Mouse (Mus musculus) intestine, postnatal 0 days (tissue): ENCODE measurements at regions not wholly inside any gene's neighbourhood (a gene's known extent, or its start where the extent isn't known, plus 50 kb on each side); places are given as distances from the start of the nearest gene placed in this dataset.

Experiments
- ATAC-seq: fragments of 200-750 bp; cut with Nextera tagmentation; 2 replicates; pipeline ENCODE4 v1.8.0; 2017; ENCODE audit warnings: mild to moderate bottlenecking, moderate TSS enrichment, moderate library complexity
- H3K27ac ChIP-seq: fragments of 300-500 bp; sonication (generic); 2 replicates; pipeline ENCODE4 v1.5.1; 2014; ENCODE audit warnings: mild to moderate bottlenecking, low read depth, low read length, moderate library complexity
- H3K27me3 ChIP-seq: fragments of 300-500 bp; sonication (generic); replicated peaks from 2 replicates; pipeline ENCODE4 v1.6.1; 2014; ENCODE audit warnings: low read length, mixed read lengths; ENCODE audit not compliant: control insufficient read depth, insufficient read depth
- H3K36me3 ChIP-seq: fragments of 300-500 bp; sonication (generic); 2 replicates; pipeline ENCODE4 v1.6.1; 2014; ENCODE audit warnings: mild to moderate bottlenecking, moderate library complexity; ENCODE audit not compliant: control insufficient read depth, insufficient read depth
- H3K4me1 ChIP-seq: fragments of 300-500 bp; sonication (generic); replicated peaks from 2 replicates; pipeline ENCODE4 v1.6.1; 2014; ENCODE audit warnings: antibody characterized with exemption, low read length, mixed read lengths; ENCODE audit not compliant: control insufficient read depth, insufficient read depth
- H3K4me2 ChIP-seq: fragments of 300-500 bp; sonication (generic); replicated peaks from 2 replicates; pipeline ENCODE4 v1.6.1; 2014; ENCODE audit warnings: low read depth, mild to moderate bottlenecking, moderate library complexity
- H3K4me3 ChIP-seq: fragments of 300-500 bp; sonication (generic); 2 replicates; pipeline ENCODE4 v1.5.1; 2014; ENCODE audit warnings: low read depth, low read length
- H3K9ac ChIP-seq: fragments of 300-500 bp; sonication (generic); 2 replicates; pipeline ENCODE4 v1.6.1; 2014; ENCODE audit warnings: mild to moderate bottlenecking, low read depth, low read length
- H3K9me3 ChIP-seq: fragments of 300-500 bp; sonication (generic); 2 replicates; pipeline ENCODE4 v1.6.1; 2016; ENCODE audit warnings: mixed run types; ENCODE audit not compliant: control insufficient read depth
- CTCF ChIP-seq: sonication (generic); IDR thresholded peaks from 2 replicates; pipeline ENCODE4 v1.5.1; 2016; ENCODE audit warnings: low read depth, mild to moderate bottlenecking, control low read depth, antibody characterized with exemption, moderate library complexity
- WGBS: fragments of 180-500 bp; shearing (Covaris S2); extraction: QIAGEN DNeasy Blood & Tissue Kit; methylation state at CpG from one replicate; pipeline ENCODE4 v1.1.7; 2014; 5-methylcytosine and 5-hydroxymethylcytosine counted together

GRCm38 (mm10) chr16:5625159-5625558, 260.0 kb upstream of the Rbfox1 start:
- no peak for ATAC-seq
- no peak for TF ChIP-seq CTCF
- 38% methylated on average over 3 of the region's 3 CpGs for WGBS

GRCm38 (mm10) chr16:5620566-5620965, 264.6 kb upstream of the Rbfox1 start:
- Histone ChIP-seq H3K27ac (no peak overlapping the region), H3K27me3 (no peaks in the 10 kb centered on the region), H3K9ac (no peak overlapping the region), H3K9me3 (no peaks in the 10 kb centered on the region), H3K4me2 (no peak overlapping the region), H3K36me3 (no peaks in the 10 kb centered on the region), H3K4me3 (no peak overlapping the region), H3K4me1 (no peaks in the 10 kb centered on the region)
- 93% methylated on average over 3 of the region's 3 CpGs for WGBS
- no peak for TF ChIP-seq CTCF
- ATAC-seq = no peak

More at GRCm38 (mm10) chr16:5625159-5625558, 260.0 kb upstream of the Rbfox1 start:
- no peaks in the 10 kb centered on the region for H3K9me3 ChIP-seq
- H3K4me2 ChIP-seq = no peak overlapping the region
- no peaks in the 10 kb centered on the region for H3K36me3 ChIP-seq
- no peaks in the 10 kb centered on the region for H3K4me1 ChIP-seq
- H3K27ac ChIP-seq = no peak overlapping the region
- H3K4me3 ChIP-seq = no peak overlapping the region
- no peak overlapping the region for H3K9ac ChIP-seq
- H3K27me3 ChIP-seq = no peaks in the 10 kb centered on the region

- Histone ChIP-seq H3K36me3 (no peaks in the 10 kb centered on the region), H3K27me3 (no peaks in the 10 kb centered on the region), H3K4me1 (no peaks in the 10 kb centered on the region), H3K4me2 (no peak overlapping the region), H3K9me3 (no peaks in the 10 kb centered on the region), H3K27ac (no peak overlapping the region), H3K9ac (no peak overlapping the region), H3K4me3 (no peak overlapping the region)
- ATAC-seq = no peak
- 69% methylated on average over 5 of the region's 5 CpGs for WGBS
- no peak for TF ChIP-seq CTCF
These were observed 268.8 kb upstream of the Rbfox1 start for GRCm38 (mm10) chr16:5616356-5616755.

DNA sequence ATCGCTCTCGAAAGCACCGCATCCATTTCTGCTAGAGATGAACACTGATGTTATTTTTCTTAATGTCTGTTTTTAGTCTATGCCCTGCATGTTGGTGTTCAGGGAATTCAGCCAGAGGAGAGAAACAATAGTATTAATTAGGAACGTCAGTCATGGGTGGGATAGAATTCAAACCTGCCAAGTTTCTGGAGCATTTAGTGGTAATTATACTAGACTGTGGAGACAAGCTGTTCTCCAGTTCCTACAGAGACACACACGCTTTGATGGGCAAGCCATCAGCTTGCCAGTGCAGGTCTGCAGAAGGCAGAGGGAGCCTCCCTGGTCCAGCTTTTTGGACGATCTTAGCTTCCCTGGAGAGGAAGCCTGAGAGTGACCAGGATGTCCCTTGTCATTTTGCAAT, 289.8 kb upstream of the Rbfox1 start:
- no peak overlapping the region for H3K27ac ChIP-seq
- H3K36me3 ChIP-seq = no peaks in the 10 kb centered on the region
- 75% methylated on average over 6 of the region's 6 CpGs for WGBS
- no peak overlapping the region for H3K4me2 ChIP-seq
- no peak for TF ChIP-seq CTCF
- H3K4me3 ChIP-seq = no peak overlapping the region
- ATAC-seq = no peak
- H3K4me1 ChIP-seq = no peaks in the 10 kb centered on the region
- no peaks in the 10 kb centered on the region for H3K27me3 ChIP-seq
- no peak overlapping the region for H3K9ac ChIP-seq
- H3K9me3 ChIP-seq = no peaks in the 10 kb centered on the region

DNA sequence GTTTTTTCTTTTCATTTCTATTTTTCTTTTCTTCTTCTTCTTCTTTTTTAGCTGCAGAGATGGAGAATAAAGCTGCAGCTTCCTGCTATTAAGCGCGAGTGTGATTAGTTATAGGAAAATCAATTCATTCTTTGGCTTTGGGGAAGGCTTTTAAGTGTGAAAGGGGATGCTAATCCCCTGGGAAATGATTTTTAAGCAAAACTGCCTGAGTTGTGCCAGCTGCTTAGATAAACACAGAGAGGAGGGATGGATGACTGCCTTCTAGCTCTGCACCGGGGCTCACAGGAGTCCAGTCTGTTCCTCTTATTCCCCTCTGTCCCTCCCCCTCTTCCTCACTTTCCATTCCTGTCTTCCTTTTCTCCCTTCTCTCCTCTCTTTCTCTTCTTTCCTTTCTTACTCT, 306.8 kb upstream of the Rbfox1 start:
- Histone ChIP-seq H3K27ac (no peak overlapping the region), H3K27me3 (no peaks in the 10 kb centered on the region), H3K4me1 (no peaks in the 10 kb centered on the region), H3K4me2 (no peak overlapping the region), H3K36me3 (no peaks in the 10 kb centered on the region), H3K9me3 (no peaks in the 10 kb centered on the region), H3K4me3 (no peak overlapping the region), H3K9ac (no peak overlapping the region)
- ATAC-seq = no peak
- WGBS = 47% methylated on average over 3 of the region's 3 CpGs
- no peak for TF ChIP-seq CTCF

DNA sequence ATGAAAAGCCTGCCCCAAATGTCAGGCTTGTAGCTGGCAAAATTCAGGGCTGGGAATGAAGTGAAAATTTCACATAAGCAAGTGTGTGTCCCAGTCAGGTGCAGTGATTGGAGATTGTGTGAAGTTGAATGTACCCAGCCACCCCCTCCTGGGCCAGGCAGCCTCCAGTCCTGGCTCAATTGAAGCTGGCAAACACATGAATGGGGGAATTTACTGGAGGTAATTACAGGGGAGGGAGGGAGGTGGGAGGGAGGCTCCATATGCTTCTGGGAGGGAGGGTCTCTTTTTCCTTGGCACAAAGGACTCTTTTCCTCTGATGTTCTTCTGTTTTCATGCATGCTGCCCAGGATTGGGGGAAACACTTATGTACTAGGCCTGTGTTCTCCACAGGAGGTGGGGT, 312.4 kb upstream of the Rbfox1 start:
- no peaks in the 10 kb centered on the region for H3K9me3 ChIP-seq
- no peak overlapping the region for H3K9ac ChIP-seq
- no peak overlapping the region for H3K4me2 ChIP-seq
- H3K4me1 ChIP-seq = no peaks in the 10 kb centered on the region
- H3K36me3 ChIP-seq = no peaks in the 10 kb centered on the region
- ATAC-seq = no peak
- no peak overlapping the region for H3K27ac ChIP-seq
- H3K27me3 ChIP-seq = no peaks in the 10 kb centered on the region
- no peak for TF ChIP-seq CTCF
- H3K4me3 ChIP-seq = no peak overlapping the region

DNA sequence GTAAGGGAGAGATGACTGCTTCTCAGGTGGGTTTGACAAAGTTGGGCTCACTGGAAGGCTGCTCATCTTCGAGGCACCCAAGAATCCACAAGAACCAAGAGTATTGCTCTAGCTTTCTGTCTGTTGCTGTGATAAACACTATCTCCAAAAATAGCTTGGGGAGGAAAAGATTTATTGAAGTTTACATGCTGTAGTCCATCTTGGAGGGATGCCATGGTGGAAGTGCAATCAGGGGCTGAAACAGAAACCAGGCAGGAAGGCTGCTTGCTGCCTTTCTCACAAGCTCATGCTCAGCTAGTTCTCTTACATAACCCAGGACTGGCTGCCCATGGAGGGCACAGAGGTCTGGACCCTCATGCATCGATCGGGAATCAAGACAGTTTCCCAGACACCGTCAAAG, 314.5 kb upstream of the Rbfox1 start:
- Histone ChIP-seq H3K9ac (no peak overlapping the region), H3K4me2 (no peak overlapping the region), H3K27ac (no peak overlapping the region), H3K4me1 (no peaks in the 10 kb centered on the region), H3K9me3 (no peaks in the 10 kb centered on the region), H3K4me3 (no peak overlapping the region), H3K27me3 (no peaks in the 10 kb centered on the region), H3K36me3 (no peaks in the 10 kb centered on the region)
- no peak for ATAC-seq
- 68% methylated on average over 4 of the region's 4 CpGs for WGBS
- no peak for TF ChIP-seq CTCF
